Mouse (Mus musculus) testis, adult 2 months (tissue): Measurements from ENCODE around the gene Sardh. TPM values are rescaled to one million over a fixed set of nuclear protein-coding genes. Genes with fewer than 3 reads are reported as not detected.

ENCODE experiments used
- H3K27ac ChIP-seq: fragments of 200-500 bp; 2 replicates; pipeline ENCODE4 v1.5.1; 2012; ENCODE audit warnings: low read depth, low read length; ENCODE audit not compliant: control insufficient read depth, insufficient read depth
- H3K27me3 ChIP-seq: fragments of 200-500 bp; 2 replicates; pipeline ENCODE4 v1.6.1; 2012; ENCODE audit warnings: mild to moderate bottlenecking, low read length, moderate library complexity; ENCODE audit not compliant: control insufficient read depth, insufficient read depth
- H3K36me3 ChIP-seq: fragments of 200-500 bp; 2 replicates; pipeline ENCODE4 v1.6.1; 2012; ENCODE audit warnings: mild to moderate bottlenecking, low read length; ENCODE audit not compliant: control insufficient read depth, insufficient read depth
- H3K4me1 ChIP-seq: fragments of 200-500 bp; 2 replicates; pipeline ENCODE4 v1.6.1; 2012; ENCODE audit warnings: low read length; ENCODE audit not compliant: control insufficient read depth, insufficient read depth
- H3K4me3 ChIP-seq: fragments of 200-500 bp; 2 replicates; pipeline ENCODE4 v1.5.1; 2012; ENCODE audit warnings: low read depth, mild to moderate bottlenecking, low read length, moderate library complexity, mixed read lengths; ENCODE audit not compliant: control insufficient read depth
- CTCF ChIP-seq: fragments of 200-500 bp; IDR thresholded peaks from 2 replicates; pipeline ENCODE4 v1.5.1; 2012; ENCODE audit warnings: low read depth, mild to moderate bottlenecking, inconsistent platforms, low read length, moderate library complexity; ENCODE audit not compliant: control insufficient read depth, insufficient read depth, insufficient replicate concordance
- POLR2A ChIP-seq: fragments of 200-500 bp; IDR thresholded peaks from 2 replicates; pipeline ENCODE4 v1.6.1; 2012; ENCODE audit warnings: low read depth, mild to moderate bottlenecking, inconsistent platforms, low read length, moderate library complexity; ENCODE audit not compliant: control insufficient read depth
- polyA plus RNA-seq: library from polyadenylated mRNA; depleted of rRNA; stranded (reverse); fragments of >200 nt; gene quantifications from 2 replicates; pipeline ENCODE4 v1.2.3, GENCODE M21; 2012

The Sardh gene
- polyA plus RNA-seq, 1 experiment, result 1.7 TPM

DNA sequence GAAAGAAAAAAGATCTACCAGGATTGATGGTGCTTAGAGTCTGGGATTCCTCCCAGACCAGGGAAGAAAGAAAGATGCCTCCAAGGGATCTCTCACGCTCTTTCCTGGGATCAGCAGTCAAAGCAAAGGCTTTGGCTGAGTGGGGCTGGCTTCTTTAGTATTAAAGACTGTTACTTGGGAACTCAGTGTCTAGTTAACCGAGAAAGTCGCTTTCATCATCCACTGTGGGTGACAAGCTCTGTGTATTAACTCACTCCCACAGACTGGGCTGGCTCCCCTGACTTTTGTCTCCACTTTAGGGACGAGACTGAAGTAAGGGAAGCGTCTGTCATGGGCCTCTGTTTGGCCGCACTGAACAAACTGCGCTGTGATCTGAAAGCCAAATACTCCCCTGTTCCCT, 2.2 kb downstream of the Sardh start:
- Histone ChIP-seq H3K4me1 (no peaks in the 10 kb centered on the region; the same call in 1 of the 2 replicates), H3K27me3 (no peaks in the 10 kb centered on the region), H3K4me3 (no peak overlapping the region), H3K27ac (no peak overlapping the region), H3K36me3 (no peaks in the 10 kb centered on the region)
- TF ChIP-seq POLR2A, result no peak
- TF ChIP-seq CTCF, result no peak

DNA sequence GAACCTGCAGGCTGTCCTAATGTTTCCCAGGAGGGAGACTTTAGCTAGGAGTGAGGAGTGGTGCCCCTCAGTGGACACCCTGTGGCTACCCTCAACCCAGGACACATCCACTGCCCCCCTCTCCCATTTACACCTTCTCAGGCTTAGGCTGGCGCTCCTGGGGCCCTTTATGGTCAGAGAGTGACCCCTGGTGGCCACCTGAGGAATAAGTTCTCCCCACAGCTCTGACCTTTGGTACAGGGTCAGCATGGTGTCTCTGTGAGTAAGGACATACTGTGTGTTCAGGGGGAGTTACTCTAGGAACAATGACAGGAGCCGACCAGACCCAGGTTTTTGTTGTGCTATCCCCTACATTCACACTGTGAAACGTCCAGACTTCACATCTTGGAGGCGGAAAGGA, 10.8 kb downstream of the Sardh start:
- H3K27me3 ChIP-seq, result no peaks in the 10 kb centered on the region
- no peaks in the 10 kb centered on the region for H3K36me3 ChIP-seq
- no peak for TF ChIP-seq POLR2A
- TF ChIP-seq CTCF, result peak; percentile 82; the same call in 1 of the 2 replicates
- H3K4me3 ChIP-seq, result no peak overlapping the region
- no peaks in the 10 kb centered on the region for H3K4me1 ChIP-seq
- H3K27ac ChIP-seq, result no peak overlapping the region

DNA sequence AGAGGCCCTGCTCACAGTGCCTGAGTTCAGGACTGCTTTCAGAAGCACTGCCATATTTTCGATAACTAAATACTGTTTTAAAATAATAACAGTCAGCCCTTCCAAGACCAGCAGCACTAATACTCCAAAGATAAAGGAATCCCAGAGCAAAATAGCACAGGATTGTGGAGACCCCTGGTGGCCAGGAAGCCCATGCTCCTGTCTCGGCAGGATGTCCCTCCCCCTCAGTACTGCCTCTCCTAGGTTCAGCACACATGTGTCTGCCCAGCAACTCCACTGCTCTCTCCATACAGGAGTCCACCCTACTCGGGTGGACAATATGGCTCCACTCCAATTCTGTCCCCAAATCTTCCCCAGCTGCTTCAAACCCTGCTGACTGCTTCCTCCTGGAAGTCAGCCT, 12.4 kb downstream of the Sardh start:
- H3K27ac ChIP-seq, result no peak overlapping the region

DNA sequence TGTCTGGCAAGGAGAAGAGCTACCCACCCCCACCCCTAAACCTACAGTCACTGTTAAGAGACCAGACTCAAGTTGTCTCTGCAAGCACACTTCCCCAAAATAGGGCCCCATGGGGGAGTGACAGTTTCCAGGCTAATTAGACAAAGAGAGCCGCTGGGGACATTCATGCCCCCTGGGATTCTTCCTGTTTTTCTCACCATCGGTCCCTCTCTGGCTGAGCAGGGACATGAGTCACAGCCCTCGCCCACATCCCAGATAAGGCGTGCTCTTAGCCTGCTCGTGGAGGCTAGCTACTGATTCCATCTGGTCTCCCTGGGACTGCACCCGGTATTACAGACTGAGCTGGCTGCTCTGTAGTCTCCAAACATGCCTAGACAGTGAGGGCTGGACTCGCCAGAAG, 15.8 kb downstream of the Sardh start:
- TF ChIP-seq POLR2A, result no peak
- no peak for TF ChIP-seq CTCF
- H3K27ac ChIP-seq, result no peak overlapping the region
- H3K4me3 ChIP-seq, result no peak overlapping the region

More for the DNA sequence above, 12.4 kb downstream of the Sardh start:
- no peaks in the 10 kb centered on the region for H3K36me3 ChIP-seq
- no peaks in the 10 kb centered on the region for H3K4me1 ChIP-seq
- TF ChIP-seq POLR2A, result no peak
- peak; percentile 45; the same call in 1 of the 2 replicates for TF ChIP-seq CTCF
- H3K27me3 ChIP-seq, result no peaks in the 10 kb centered on the region
- no peak overlapping the region for H3K4me3 ChIP-seq

DNA sequence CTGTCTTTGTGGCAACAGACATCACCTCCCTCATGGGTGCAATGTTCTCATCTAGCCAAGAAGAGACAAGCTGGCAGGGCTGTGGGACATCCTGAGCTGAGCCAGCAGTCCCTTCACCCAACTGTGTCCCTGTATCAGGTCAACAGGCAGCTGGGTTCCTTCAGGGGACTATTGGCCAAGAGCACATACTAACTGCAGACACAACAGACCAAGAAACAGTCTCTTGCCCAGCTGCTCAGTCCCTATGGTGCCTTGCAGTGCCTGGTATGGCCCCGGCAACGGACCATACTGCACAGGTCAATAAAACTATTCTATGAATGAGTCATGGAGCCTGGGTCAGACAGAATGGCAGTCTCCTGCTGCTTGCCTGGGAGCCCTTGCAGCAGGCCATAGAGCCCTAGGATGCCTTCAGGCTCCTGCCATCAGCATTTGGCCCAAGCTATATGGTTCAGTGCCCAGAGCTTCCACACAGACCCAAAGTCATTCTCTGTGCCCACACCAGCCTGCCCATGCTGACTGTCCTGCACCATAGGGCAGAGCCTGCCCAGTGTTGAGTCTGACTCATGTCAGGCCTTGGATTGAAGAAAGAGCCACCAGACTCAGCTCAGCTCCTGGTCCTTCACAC, 18.5 kb downstream of the Sardh start:
- Histone ChIP-seq H3K4me3 (no peak overlapping the region), H3K27ac (no peak overlapping the region), H3K36me3 (no peaks in the 10 kb centered on the region), H3K4me1 (no peaks in the 10 kb centered on the region), H3K27me3 (no peaks in the 10 kb centered on the region)
- TF ChIP-seq CTCF (no peak), POLR2A (no peak)

More for the DNA sequence above, 15.8 kb downstream of the Sardh start:
- no peaks in the 10 kb centered on the region for H3K36me3 ChIP-seq
- H3K27me3 ChIP-seq, result no peaks in the 10 kb centered on the region
- no peaks in the 10 kb centered on the region for H3K4me1 ChIP-seq

DNA sequence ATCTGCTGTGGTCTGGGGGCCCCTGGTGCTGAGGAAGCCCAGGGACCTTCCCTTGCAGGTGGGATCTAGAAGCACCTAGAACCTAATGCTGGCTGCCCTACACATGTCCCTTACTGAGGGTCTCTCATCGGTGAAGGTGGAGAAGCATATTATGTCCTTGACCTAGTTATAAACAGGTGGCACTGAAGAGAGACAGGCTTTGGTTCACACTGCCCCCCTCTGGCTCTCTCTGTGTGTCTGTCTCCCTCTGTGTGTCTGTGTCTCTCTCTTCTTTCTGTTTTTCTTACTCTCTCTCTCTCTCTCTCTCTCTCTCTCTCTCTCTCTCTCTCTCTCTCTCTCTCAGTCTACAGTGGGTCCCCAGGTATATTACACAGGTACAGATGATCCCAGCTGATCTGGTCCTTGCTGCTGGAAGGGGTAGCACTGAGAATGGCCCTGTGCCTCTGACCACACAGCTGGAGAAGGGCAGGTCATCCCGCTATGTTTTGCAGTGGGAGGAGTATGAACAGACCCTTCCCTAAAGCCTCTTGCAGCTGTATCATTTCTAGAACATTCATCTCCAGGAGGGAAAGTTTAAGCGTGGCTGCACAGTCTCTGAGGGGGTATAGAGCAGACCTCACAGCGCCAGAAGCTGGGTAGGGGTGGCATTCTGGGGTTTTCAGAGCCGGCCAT, 19.2 kb downstream of the Sardh start:
- Histone ChIP-seq H3K36me3 (no peaks in the 10 kb centered on the region), H3K27me3 (no peaks in the 10 kb centered on the region), H3K4me3 (no peak overlapping the region), H3K4me1 (no peaks in the 10 kb centered on the region), H3K27ac (no peak overlapping the region)
- no peak for TF ChIP-seq CTCF
- TF ChIP-seq POLR2A, result no peak

DNA sequence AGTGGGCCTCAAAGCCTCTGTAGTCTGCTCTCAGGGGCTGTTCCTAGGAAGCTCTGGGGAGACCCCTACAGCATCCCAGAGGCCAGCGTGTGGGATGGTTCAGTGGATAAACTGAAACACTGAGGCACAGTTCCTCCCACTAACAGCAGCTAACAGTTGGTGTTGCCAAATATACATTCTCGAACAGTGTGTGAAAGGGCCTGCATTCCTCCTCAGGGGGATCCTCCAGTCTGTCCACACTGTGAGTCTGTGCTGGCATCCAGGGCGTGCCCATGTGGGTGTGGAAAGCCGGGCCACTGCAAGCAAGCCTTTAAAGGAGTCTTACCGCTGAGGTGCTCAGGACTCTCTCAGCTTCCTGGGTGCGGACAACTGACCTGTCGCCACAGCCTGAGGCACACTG, 21.6 kb downstream of the Sardh start:
- no peaks in the 10 kb centered on the region for H3K36me3 ChIP-seq
- no peak overlapping the region for H3K4me3 ChIP-seq
- no peak overlapping the region for H3K27ac ChIP-seq
- H3K27me3 ChIP-seq, result no peaks in the 10 kb centered on the region
- no peaks in the 10 kb centered on the region for H3K4me1 ChIP-seq
- TF ChIP-seq CTCF (no peak), POLR2A (no peak)
